Comparison of ENCODE assay signal across 17 mouse cellular contexts in genomic region chr10:3881179-3881578, GRCm38 (mm10).
"Had no signal": no experiment of that assay in that cellular context is flagged by ENCODE, and none has a peak within 500 bp of the region (broad histone marks: within the 10 kb centered on the region; RNA-seq: fewer than 3 reads in every experiment).

No protein-coding gene starts in this region.

- H3K4me3 ChIP-seq: lung, embryonic 15.5 days; megakaryocyte, embryonic 14.5 days; midbrain, embryonic 12.5 days; midbrain, embryonic 15.5 days; neural tube, embryonic 12.5 days; stomach, embryonic 15.5 days had no signal

- ATAC-seq: liver, postnatal 0 days; lung, postnatal 0 days; midbrain, embryonic 15.5 days had no signal

- H3K9ac ChIP-seq: liver, postnatal 0 days; lung, embryonic 15.5 days; midbrain, embryonic 12.5 days; midbrain, embryonic 15.5 days; neural tube, embryonic 12.5 days; stomach, embryonic 15.5 days had no signal

- H3K27me3 ChIP-seq: lung, embryonic 15.5 days; megakaryocyte, embryonic 14.5 days; midbrain, embryonic 12.5 days; midbrain, embryonic 15.5 days; neural tube, embryonic 12.5 days; stomach, embryonic 15.5 days had no signal

- H3K27ac ChIP-seq: lung, embryonic 15.5 days; macrophage; midbrain, embryonic 12.5 days; midbrain, embryonic 15.5 days; neural tube, embryonic 12.5 days; stomach, embryonic 15.5 days; stomach, postnatal 0 days had no signal

- H3K36me3 ChIP-seq: lung, embryonic 15.5 days; midbrain, embryonic 15.5 days; neural tube, embryonic 12.5 days; stomach, embryonic 15.5 days had no signal

- DNase-seq: liver, postnatal 0 days; lung, adult 2 months; lung, postnatal 14 days; lung, postnatal 36 days; right cerebral cortex, postnatal 14 days; thymus, adult 2 months; thymus, postnatal 14 days; thymus, postnatal 36 days had no signal

- H3K4me2 ChIP-seq: lung, embryonic 15.5 days; midbrain, embryonic 12.5 days; midbrain, embryonic 15.5 days; neural tube, embryonic 12.5 days; stomach, embryonic 15.5 days had no signal

- H3K4me1 ChIP-seq: lung, embryonic 15.5 days; megakaryocyte, embryonic 14.5 days; midbrain, embryonic 12.5 days; midbrain, embryonic 15.5 days; neural tube, embryonic 12.5 days; stomach, embryonic 15.5 days had no signal

- H3K9me3 ChIP-seq: lung, embryonic 15.5 days; megakaryocyte, embryonic 14.5 days; midbrain, embryonic 12.5 days; midbrain, embryonic 15.5 days; neural tube, embryonic 12.5 days; stomach, embryonic 15.5 days had no signal
